Mouse (Mus musculus) liver, embryonic 12.5 days (tissue): ENCODE measurements around the gene Gm17428. TPM values are rescaled to one million over a fixed set of nuclear protein-coding genes. Genes with fewer than 3 reads are reported as not detected.
"Not testable (repeated sequence)": the region's sequence is repeated elsewhere in the genome, so short reads cannot be mapped to it uniquely, and the experiment has no call there.

Source experiments
- ATAC-seq: fragments of 200-750 bp; cut with Nextera tagmentation; 2 replicates; pipeline ENCODE4 v1.8.0; 2017; ENCODE audit warnings: moderate number of reproducible peaks, mild to moderate bottlenecking, moderate library complexity
- H3K27ac ChIP-seq: fragments of 300-500 bp; sonication (generic); 2 replicates; pipeline ENCODE4 v1.5.1; 2016; ENCODE audit warnings: mild to moderate bottlenecking
- H3K27me3 ChIP-seq: fragments of 300-500 bp; sonication (generic); replicated peaks from 2 replicates; pipeline ENCODE4 v1.6.1; 2016; ENCODE audit warnings: mild to moderate bottlenecking, moderate library complexity
- H3K36me3 ChIP-seq: fragments of 300-500 bp; sonication (generic); 2 replicates; pipeline ENCODE4 v1.6.1; 2016; ENCODE audit warnings: mild to moderate bottlenecking, moderate library complexity
- H3K4me1 ChIP-seq: fragments of 300-500 bp; sonication (generic); 2 replicates; pipeline ENCODE4 v1.6.1; 2016
- H3K4me2 ChIP-seq: fragments of 300-500 bp; sonication (generic); 2 replicates; pipeline ENCODE4 v1.6.1; 2016; ENCODE audit warnings: mild to moderate bottlenecking, moderate library complexity
- H3K4me3 ChIP-seq: fragments of 300-500 bp; sonication (generic); 2 replicates; pipeline ENCODE4 v1.5.1; 2016; ENCODE audit warnings: mild to moderate bottlenecking, moderate library complexity
- H3K9ac ChIP-seq: fragments of 300-500 bp; sonication (generic); 2 replicates; pipeline ENCODE4 v1.6.1; 2016; ENCODE audit warnings: mild to moderate bottlenecking, moderate library complexity
- H3K9me3 ChIP-seq: fragments of 300-500 bp; sonication (generic); replicated peaks from 2 replicates; pipeline ENCODE4 v1.6.1; 2016; ENCODE audit warnings: mild to moderate bottlenecking, moderate library complexity
- WGBS: fragments of 180-500 bp; shearing (Covaris S2); methylation state at CpG from one replicate; pipeline ENCODE4 v1.1.7; 2016; ENCODE audit not compliant: insufficient replicate concordance; 5-methylcytosine and 5-hydroxymethylcytosine counted together
- polyA plus RNA-seq: library from polyadenylated mRNA; unstranded; fragments of >200 nt; fragmentation: Nextera tagmentation; extraction: Ambion mirVana; gene quantifications from 2 replicates; pipeline ENCODE4 v1.2.1, GENCODE M21; 2016

The Gm17428 gene
- polyA plus RNA-seq, 1 experiment from 2014 or later: not detected

- Histone ChIP-seq H3K4me2 (no peak overlapping the region), H3K9ac (no peak overlapping the region), H3K9me3 (no peaks in the 10 kb centered on the region), H3K4me3 (no peak overlapping the region), H3K4me1 (no peaks in the 10 kb centered on the region), H3K27me3 (peaks cover 13% of the 10 kb centered on the region), H3K36me3 (no peaks in the 10 kb centered on the region), H3K27ac (no peak overlapping the region)
- 61% methylated on average over 9 of the region's 9 CpGs for WGBS
- no peak for ATAC-seq
Measured at GRCm38 (mm10) chr14:54956533-54956932, 20.2 kb upstream of the Gm17428 start.

- H3K36me3 ChIP-seq: no peaks in the 10 kb centered on the region
Measured at GRCm38 (mm10) chr14:54958503-54958902, 18.2 kb upstream of the Gm17428 start.

GRCm38 (mm10) chr14:54959197-54959596 is 17.5 kb upstream of the Gm17428 start:
- no peak overlapping the region for H3K27ac ChIP-seq
- no peaks in the 10 kb centered on the region for H3K9me3 ChIP-seq
- no peak overlapping the region for H3K9ac ChIP-seq
- ATAC-seq: no peak
- no peak overlapping the region for H3K4me3 ChIP-seq
- 57% methylated on average over 3 of the region's 3 CpGs for WGBS
- no peak overlapping the region for H3K4me2 ChIP-seq
- no peaks in the 10 kb centered on the region for H3K36me3 ChIP-seq
- no peaks in the 10 kb centered on the region; the same call in none of the 2 replicates for H3K27me3 ChIP-seq
- H3K4me1 ChIP-seq: no peaks in the 10 kb centered on the region

More at GRCm38 (mm10) chr14:54958503-54958902, 18.2 kb upstream of the Gm17428 start:
- no peak overlapping the region for H3K27ac ChIP-seq
- ATAC-seq: no peak
- no peak overlapping the region for H3K9ac ChIP-seq
- no peak overlapping the region for H3K4me2 ChIP-seq
- H3K4me1 ChIP-seq: no peaks in the 10 kb centered on the region
- H3K4me3 ChIP-seq: no peak overlapping the region
- H3K9me3 ChIP-seq: no peaks in the 10 kb centered on the region
- no peaks in the 10 kb centered on the region; the same call in none of the 2 replicates for H3K27me3 ChIP-seq
- WGBS: 51% methylated on average over 4 of the region's 4 CpGs

- not testable (repeated sequence) for H3K36me3 ChIP-seq, H3K4me1 ChIP-seq, H3K4me3 ChIP-seq, H3K27me3 ChIP-seq, H3K9ac ChIP-seq, ATAC-seq, H3K4me2 ChIP-seq, H3K9me3 ChIP-seq, H3K27ac ChIP-seq
- WGBS: 68% methylated on average over 12 of the region's 12 CpGs
Measured at GRCm38 (mm10) chr14:54959853-54960613, 16.7 kb upstream of the Gm17428 start.

- Histone ChIP-seq H3K4me3 (no peak overlapping the region), H3K36me3 (no peaks in the 10 kb centered on the region), H3K4me2 (no peak overlapping the region), H3K9ac (no peak overlapping the region), H3K27ac (no peak overlapping the region), H3K4me1 (no peaks in the 10 kb centered on the region), H3K9me3 (no peaks in the 10 kb centered on the region), H3K27me3 (no peaks in the 10 kb centered on the region; the same call in none of the 2 replicates)
- no peak for ATAC-seq
- WGBS: 37% methylated on average over 10 of the region's 10 CpGs
Measured at GRCm38 (mm10) chr14:54960769-54961168, 16.0 kb upstream of the Gm17428 start.

GRCm38 (mm10) chr14:54961487-54961886 is 15.2 kb upstream of the Gm17428 start:
- Histone ChIP-seq H3K9ac (no peak overlapping the region), H3K27ac (no peak overlapping the region), H3K4me2 (no peak overlapping the region), H3K27me3 (no peaks in the 10 kb centered on the region; the same call in none of the 2 replicates), H3K4me3 (no peak overlapping the region), H3K36me3 (no peaks in the 10 kb centered on the region), H3K9me3 (no peaks in the 10 kb centered on the region), H3K4me1 (no peaks in the 10 kb centered on the region)
- no peak for ATAC-seq
- 61% methylated on average over 5 of the region's 5 CpGs for WGBS

- 74% methylated on average over 7 of the region's 7 CpGs for WGBS
- H3K27me3 ChIP-seq: no peaks in the 10 kb centered on the region; the same call in none of the 2 replicates
- H3K9ac ChIP-seq: no peak overlapping the region
- no peaks in the 10 kb centered on the region for H3K4me1 ChIP-seq
- no peak overlapping the region for H3K4me2 ChIP-seq
- no peak overlapping the region for H3K27ac ChIP-seq
- no peak for ATAC-seq
- no peaks in the 10 kb centered on the region for H3K36me3 ChIP-seq
- no peaks in the 10 kb centered on the region for H3K9me3 ChIP-seq
- no peak overlapping the region for H3K4me3 ChIP-seq
Measured at GRCm38 (mm10) chr14:54962714-54963113, 14.0 kb upstream of the Gm17428 start.

- Histone ChIP-seq H3K9ac (no peak overlapping the region), H3K9me3 (no peaks in the 10 kb centered on the region), H3K4me3 (no peak overlapping the region), H3K36me3 (no peaks in the 10 kb centered on the region), H3K27ac (no peak overlapping the region), H3K4me2 (no peak overlapping the region), H3K27me3 (peaks cover 7% of the 10 kb centered on the region), H3K4me1 (no peaks in the 10 kb centered on the region)
- WGBS: 77% methylated on average over 11 of the region's 11 CpGs
- no peak for ATAC-seq
Measured at GRCm38 (mm10) chr14:54963727-54964126, 13.0 kb upstream of the Gm17428 start.

GRCm38 (mm10) chr14:54965044-54965443 is 11.7 kb upstream of the Gm17428 start:
- 68% methylated on average over 15 of the region's 15 CpGs for WGBS
- Histone ChIP-seq H3K4me1 (no peaks in the 10 kb centered on the region), H3K4me3 (no peak overlapping the region), H3K4me2 (no peak overlapping the region), H3K9ac (no peak overlapping the region), H3K9me3 (no peaks in the 10 kb centered on the region), H3K36me3 (no peaks in the 10 kb centered on the region), H3K27me3 (peaks cover 12% of the 10 kb centered on the region), H3K27ac (no peak overlapping the region)
- no peak for ATAC-seq

- no peak overlapping the region for H3K27ac ChIP-seq
- H3K4me1 ChIP-seq: no peaks in the 10 kb centered on the region
- H3K36me3 ChIP-seq: no peaks in the 10 kb centered on the region
- 56% methylated on average over 6 of the region's 6 CpGs for WGBS
- H3K27me3 ChIP-seq: peaks cover 16% of the 10 kb centered on the region
- no peak overlapping the region for H3K4me2 ChIP-seq
- H3K9ac ChIP-seq: no peak overlapping the region
- H3K4me3 ChIP-seq: no peak overlapping the region
- H3K9me3 ChIP-seq: no peaks in the 10 kb centered on the region
- ATAC-seq: no peak
Measured at GRCm38 (mm10) chr14:54965631-54966030, 11.1 kb upstream of the Gm17428 start.

GRCm38 (mm10) chr14:54966320-54966977 is 10.3 kb upstream of the Gm17428 start, which contains the start of gene Myh6:
Myh6 (minus strand) TSS chr14:54966927.
- 51% methylated on average over 7 of the region's 7 CpGs for WGBS
- no peak for ATAC-seq
- no peak within 1 kb of the TSS for H3K4me3 ChIP-seq
- H3K27me3 ChIP-seq: peaks cover 16% of the 10 kb centered on the region
- H3K9ac ChIP-seq: no peak within 1 kb of the TSS
- no peak within 1 kb of the TSS for H3K4me2 ChIP-seq
- no peak within 1 kb of the TSS for H3K27ac ChIP-seq
- H3K36me3 ChIP-seq: no peaks in the 10 kb centered on the region
- H3K9me3 ChIP-seq: no peaks in the 10 kb centered on the region
- H3K4me1 ChIP-seq: no peaks in the 10 kb centered on the region

- Histone ChIP-seq H3K4me2 (no peak overlapping the region), H3K27ac (no peak overlapping the region), H3K4me3 (no peak overlapping the region), H3K9ac (no peak overlapping the region), H3K36me3 (no peaks in the 10 kb centered on the region), H3K27me3 (peaks cover 17% of the 10 kb centered on the region; the same call in 1 of the 2 replicates), H3K4me1 (no peaks in the 10 kb centered on the region), H3K9me3 (no peaks in the 10 kb centered on the region)
- whole genome bisulfite sequencing: 59% methylated on average over 3 of the region's 3 CpGs
- no peak for ATAC-seq
Measured at GRCm38 (mm10) chr14:54967874-54968273, 8.9 kb upstream of the Gm17428 start.
